Mouse (Mus musculus): ENCODE measurements around the gene Hipk2. TPM values are rescaled to one million over a fixed set of nuclear protein-coding genes. Genes with fewer than 3 reads are reported as not detected.

Gene Hipk2
- polyA plus RNA-seq, 1 experiment = 39.5 TPM

DNA sequence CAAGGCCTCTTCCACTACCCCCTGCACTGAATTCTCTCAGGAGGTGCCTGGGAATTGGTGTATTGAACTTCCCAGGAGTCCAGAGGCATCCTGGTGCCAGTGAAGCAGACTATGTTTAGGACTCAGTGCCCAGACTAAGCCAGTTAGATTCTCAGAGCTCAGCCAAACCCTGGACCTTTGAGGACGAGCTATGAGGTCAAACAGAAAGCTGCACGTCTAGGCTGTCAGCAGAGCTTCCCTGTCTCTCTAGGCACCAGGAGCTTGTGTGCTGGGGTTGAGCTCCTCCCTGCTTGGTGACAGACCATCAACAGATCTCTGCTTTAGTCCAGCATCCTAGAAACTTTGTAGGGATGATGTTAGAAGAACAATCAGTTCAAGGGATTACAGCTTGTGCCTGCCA is 174.5 kb downstream of the Hipk2 start:
- TF ChIP-seq CTCF (IDR thresholded peaks at IDR 0.05; ENCODE audit: control insufficient read depth, insufficient read depth, low read length) = no peak
- no peak for TF ChIP-seq POLR2A (IDR thresholded peaks at IDR 0.05; ENCODE audit: borderline replicate concordance, control insufficient read depth, low read depth, low read length)
- no peaks in the 10 kb centered on the region for H3K4me1 ChIP-seq (ENCODE audit: control insufficient read depth, insufficient read depth, low read length)
- no peak overlapping the region for H3K27ac ChIP-seq (ENCODE audit: control insufficient read depth, insufficient read depth, low read depth, low read length, poor library complexity)
- H3K4me3 ChIP-seq (replicated peaks; ENCODE audit: control insufficient read depth, low read depth, low read length) = no peak overlapping the region
- WGBS = 74% methylated on average over 2 of the region's 2 CpGs

DNA sequence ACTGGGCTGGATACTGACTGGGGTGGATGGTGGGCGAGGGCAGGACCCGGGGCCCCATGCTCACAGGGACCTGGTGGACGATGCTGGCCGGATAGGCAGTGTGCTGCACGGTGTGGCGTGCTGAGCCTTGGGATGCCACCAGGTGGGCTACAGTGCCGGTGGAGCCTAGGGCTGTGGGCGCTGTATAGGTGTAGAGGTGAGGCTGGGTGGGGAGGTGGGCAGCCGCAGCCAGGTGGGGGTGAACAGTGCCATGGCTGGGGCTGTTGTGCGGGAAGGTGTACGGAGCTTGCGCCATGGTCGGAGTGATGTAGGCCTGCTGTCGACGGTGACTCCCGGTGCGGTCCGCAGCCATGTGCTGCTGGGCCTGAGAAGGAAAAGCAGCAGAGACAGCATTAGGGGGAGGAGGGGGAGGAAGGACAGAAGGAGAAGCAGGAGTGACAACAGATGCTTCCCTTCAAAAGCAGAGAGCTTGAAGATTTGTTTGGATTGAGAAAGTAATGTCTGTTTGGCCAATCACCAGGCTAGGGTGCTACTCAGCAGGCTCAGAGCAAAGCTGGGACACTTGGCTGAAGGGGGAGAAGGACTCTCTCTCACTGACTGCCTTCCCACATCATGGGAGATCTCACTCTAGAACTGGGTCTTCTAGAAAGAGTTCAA is 177.6 kb downstream of the Hipk2 start:
- TF ChIP-seq CTCF (IDR thresholded peaks at IDR 0.05; ENCODE audit: control insufficient read depth, insufficient read depth, low read length) (no peak), POLR2A (IDR thresholded peaks at IDR 0.05; ENCODE audit: borderline replicate concordance, control insufficient read depth, low read depth, low read length) (no peak)
- WGBS = 96% methylated on average over 18 of the region's 18 CpGs
- Histone ChIP-seq H3K4me1 (ENCODE audit: control insufficient read depth, insufficient read depth, low read length) (no peaks in the 10 kb centered on the region), H3K4me3 (replicated peaks; ENCODE audit: control insufficient read depth, low read depth, low read length) (no peak overlapping the region), H3K27ac (ENCODE audit: control insufficient read depth, insufficient read depth, low read depth, low read length, poor library complexity) (no peak overlapping the region)

DNA sequence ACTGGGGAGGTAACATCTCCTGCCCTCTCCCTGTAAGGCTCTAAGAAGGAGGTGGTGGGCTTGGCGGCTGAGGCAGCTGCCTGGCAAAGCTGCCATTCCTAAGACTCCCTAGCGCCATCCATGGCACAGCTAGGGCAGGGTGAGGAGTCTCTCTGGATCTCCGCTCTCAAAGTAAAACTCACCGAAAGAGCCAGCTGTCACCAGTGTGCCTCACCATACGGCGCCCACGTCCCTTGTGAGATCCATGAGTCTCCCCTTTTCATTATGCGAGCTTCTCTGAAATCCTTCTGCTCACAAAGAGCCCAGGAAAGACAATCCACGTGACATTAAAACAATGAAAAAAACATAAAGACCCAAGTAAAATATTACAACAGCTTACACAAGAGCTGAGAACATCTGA is 179.4 kb downstream of the Hipk2 start:
- TF ChIP-seq CTCF (IDR thresholded peaks at IDR 0.05; ENCODE audit: control insufficient read depth, insufficient read depth, low read length) (no peak), POLR2A (IDR thresholded peaks at IDR 0.05; ENCODE audit: borderline replicate concordance, control insufficient read depth, low read depth, low read length) (no peak)
- H3K4me3 ChIP-seq (replicated peaks; ENCODE audit: control insufficient read depth, low read depth, low read length) = no peak overlapping the region
- WGBS = 95% methylated on average over 9 of the region's 9 CpGs
- H3K27ac ChIP-seq (ENCODE audit: control insufficient read depth, insufficient read depth, low read depth, low read length, poor library complexity) = no peak overlapping the region
- H3K4me1 ChIP-seq (ENCODE audit: control insufficient read depth, insufficient read depth, low read length) = no peaks in the 10 kb centered on the region

GRCm38 (mm10) chr6:38695380-38696054 is 180.4 kb downstream of the Hipk2 start:
- Histone ChIP-seq H3K4me1 (ENCODE audit: control insufficient read depth, insufficient read depth, low read length) (no peaks in the 10 kb centered on the region), H3K4me3 (replicated peaks; ENCODE audit: control insufficient read depth, low read depth, low read length) (no peak overlapping the region), H3K27ac (ENCODE audit: control insufficient read depth, insufficient read depth, low read depth, low read length, poor library complexity) (no peak overlapping the region)
- TF ChIP-seq POLR2A (IDR thresholded peaks at IDR 0.05; ENCODE audit: borderline replicate concordance, control insufficient read depth, low read depth, low read length) = no peak
- peak; percentile 62 for TF ChIP-seq CTCF (IDR thresholded peaks at IDR 0.05; ENCODE audit: control insufficient read depth, insufficient read depth, low read length)
- WGBS = 39% methylated on average over 9 of the region's 9 CpGs

DNA sequence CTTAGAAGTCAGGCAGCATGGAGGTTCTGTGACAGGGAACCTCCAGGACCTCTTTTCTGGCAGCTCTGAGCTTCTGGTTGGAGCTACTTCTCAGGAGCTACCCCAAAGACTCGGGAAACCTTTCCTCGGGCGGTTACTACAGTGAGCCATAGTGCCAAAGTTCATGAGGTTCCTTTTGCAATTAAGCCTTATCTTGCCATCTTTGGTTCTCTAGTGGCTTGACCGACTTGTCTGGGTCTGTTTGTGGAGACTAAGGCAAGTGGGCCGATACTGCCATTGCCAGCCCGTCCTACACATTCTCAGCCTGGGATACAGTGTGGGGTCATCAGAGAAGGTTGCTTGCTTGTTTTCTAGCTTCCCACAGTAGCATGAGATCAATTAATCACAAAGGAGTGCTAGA is 183.4 kb downstream of the Hipk2 start:
- 84% methylated on average over 6 of the region's 6 CpGs for WGBS
- Histone ChIP-seq H3K4me3 (replicated peaks; ENCODE audit: control insufficient read depth, low read depth, low read length) (no peak overlapping the region), H3K4me1 (ENCODE audit: control insufficient read depth, insufficient read depth, low read length) (no peaks in the 10 kb centered on the region; the same call in 1 of the 2 replicates), H3K27ac (ENCODE audit: control insufficient read depth, insufficient read depth, low read depth, low read length, poor library complexity) (no peak overlapping the region)
- TF ChIP-seq CTCF (IDR thresholded peaks at IDR 0.05; ENCODE audit: control insufficient read depth, insufficient read depth, low read length) (no peak), POLR2A (IDR thresholded peaks at IDR 0.05; ENCODE audit: borderline replicate concordance, control insufficient read depth, low read depth, low read length) (no peak)

- Histone ChIP-seq H3K4me1 (ENCODE audit: control insufficient read depth, insufficient read depth, low read length) (no peaks in the 10 kb centered on the region; the same call in 1 of the 2 replicates), H3K27ac (ENCODE audit: control insufficient read depth, insufficient read depth, low read depth, low read length, poor library complexity) (no peak overlapping the region), H3K4me3 (replicated peaks; ENCODE audit: control insufficient read depth, low read depth, low read length) (no peak overlapping the region)
- TF ChIP-seq CTCF (IDR thresholded peaks at IDR 0.05; ENCODE audit: control insufficient read depth, insufficient read depth, low read length) (no peak), POLR2A (IDR thresholded peaks at IDR 0.05; ENCODE audit: borderline replicate concordance, control insufficient read depth, low read depth, low read length) (no peak)
- 89% methylated on average over 5 of the region's 5 CpGs for WGBS
Measured at GRCm38 (mm10) chr6:38691052-38691451, 184.9 kb downstream of the Hipk2 start.

DNA sequence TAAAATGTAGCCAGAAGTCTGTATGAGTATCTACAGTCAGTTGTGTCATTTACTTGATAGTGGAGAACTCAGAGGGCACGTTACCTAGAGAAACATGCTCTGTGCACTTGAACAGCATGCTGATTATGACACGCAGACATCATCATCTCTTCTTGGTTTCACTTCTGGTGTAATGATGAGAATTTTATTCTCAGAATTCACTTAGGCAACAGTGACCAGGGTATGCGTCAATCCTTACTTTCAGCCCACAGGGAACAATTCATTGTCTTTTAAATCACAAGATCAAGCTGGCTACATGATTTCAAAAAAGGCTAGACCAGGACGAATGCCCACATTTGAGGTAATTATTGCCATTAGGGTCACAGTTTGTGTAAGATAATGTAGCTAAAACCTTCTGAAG is 185.3 kb downstream of the Hipk2 start:
- Histone ChIP-seq H3K4me3 (replicated peaks; ENCODE audit: control insufficient read depth, low read depth, low read length) (no peak overlapping the region), H3K27ac (ENCODE audit: control insufficient read depth, insufficient read depth, low read depth, low read length, poor library complexity) (no peak overlapping the region), H3K4me1 (ENCODE audit: control insufficient read depth, insufficient read depth, low read length) (no peaks in the 10 kb centered on the region; the same call in 1 of the 2 replicates)
- WGBS = 79% methylated on average over 4 of the region's 4 CpGs
- TF ChIP-seq POLR2A (IDR thresholded peaks at IDR 0.05; ENCODE audit: borderline replicate concordance, control insufficient read depth, low read depth, low read length) = no peak
- no peak for TF ChIP-seq CTCF (IDR thresholded peaks at IDR 0.05; ENCODE audit: control insufficient read depth, insufficient read depth, low read length)

DNA sequence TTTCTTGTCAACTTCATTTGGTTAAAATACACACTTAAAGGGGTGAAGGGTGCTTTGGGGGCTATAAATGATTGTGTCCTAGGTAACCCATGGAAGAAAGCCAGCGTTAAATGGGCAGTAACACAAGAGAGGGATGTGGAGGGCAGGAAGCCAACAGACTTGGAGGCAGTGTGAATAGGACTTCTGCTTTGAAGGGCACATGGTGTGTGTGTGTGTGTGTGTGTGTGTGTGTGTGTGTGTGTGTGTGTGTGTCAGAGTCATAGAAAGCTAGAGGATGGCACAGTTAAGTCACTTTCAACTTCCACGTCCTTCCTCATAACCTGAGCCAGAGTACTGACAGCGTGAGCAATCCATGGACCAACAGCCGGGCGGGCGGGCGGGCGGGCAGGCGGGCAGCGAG is 187.1 kb downstream of the Hipk2 start:
- no peak for TF ChIP-seq POLR2A (IDR thresholded peaks at IDR 0.05; ENCODE audit: borderline replicate concordance, control insufficient read depth, low read depth, low read length)
- no peak for TF ChIP-seq CTCF (IDR thresholded peaks at IDR 0.05; ENCODE audit: control insufficient read depth, insufficient read depth, low read length)
- 82% methylated on average over 10 of the region's 10 CpGs for WGBS
- Histone ChIP-seq H3K4me1 (ENCODE audit: control insufficient read depth, insufficient read depth, low read length) (no peaks in the 10 kb centered on the region; the same call in 1 of the 2 replicates), H3K27ac (ENCODE audit: control insufficient read depth, insufficient read depth, low read depth, low read length, poor library complexity) (no peak overlapping the region), H3K4me3 (replicated peaks; ENCODE audit: control insufficient read depth, low read depth, low read length) (no peak overlapping the region)

Data from bone marrow, adult 2 months (tissue).